Mouse (Mus musculus): Measurements from ENCODE around the gene 9130019O22Rik. TPM values are rescaled to one million over a fixed set of nuclear protein-coding genes. Genes with fewer than 3 reads are reported as not detected.
"Not testable (repeated sequence)": the region's sequence is repeated elsewhere in the genome, so short reads cannot be mapped to it uniquely, and the experiment has no call there.

9130019O22Rik gene
- polyA plus RNA-seq, 1 experiment from 2014 or later = 5.3 TPM

GRCm38 (mm10) chr7:127400355-127400754 lies 13.4 kb upstream of the 9130019O22Rik start:
- peaks cover 5% of the 10 kb centered on the region; the same call in 1 of the 2 replicates for H3K36me3 ChIP-seq
- ATAC-seq (ENCODE audit: low FRiP score, low read depth) = no peak
- WGBS = 68% methylated on average over 3 of the region's 3 CpGs

GRCm38 (mm10) chr7:127393944-127394333 lies 7.0 kb upstream of the 9130019O22Rik start:
- H3K9ac ChIP-seq = peak overlapping the region; percentile 42; the same call in 1 of the 2 replicates
- no peak overlapping the region for H3K27ac ChIP-seq
- peak overlapping the region; percentile 57 for H3K4me3 ChIP-seq
- H3K27me3 ChIP-seq (replicated peaks) = no peaks in the 10 kb centered on the region
- H3K4me2 ChIP-seq (replicated peaks) = peak overlapping the region; percentile 85
- 28% methylated on average over 7 of the region's 7 CpGs for WGBS
- no peak for ATAC-seq (ENCODE audit: low FRiP score, low read depth)
- peaks cover 13% of the 10 kb centered on the region for H3K4me1 ChIP-seq
- H3K36me3 ChIP-seq = peaks cover 10% of the 10 kb centered on the region; the same call in 1 of the 2 replicates
- H3K9me3 ChIP-seq = no peaks in the 10 kb centered on the region

More at GRCm38 (mm10) chr7:127400355-127400754, 13.4 kb upstream of the 9130019O22Rik start:
- H3K4me1 ChIP-seq = no peaks in the 10 kb centered on the region
- H3K4me3 ChIP-seq = no peak overlapping the region
- H3K27ac ChIP-seq = no peak overlapping the region
- no peaks in the 10 kb centered on the region for H3K9me3 ChIP-seq
- H3K9ac ChIP-seq = no peak overlapping the region
- no peak overlapping the region for H3K4me2 ChIP-seq (replicated peaks)
- H3K27me3 ChIP-seq (replicated peaks) = no peaks in the 10 kb centered on the region

GRCm38 (mm10) chr7:127393157-127393943 lies 6.4 kb upstream of the 9130019O22Rik start, which contains the start of gene E430018J23Rik:
Gene E430018J23Rik (minus strand): TSS chr7:127393629.
- Histone ChIP-seq H3K9ac (peak within 1 kb of the TSS; percentile 85), H3K4me3 (peak within 1 kb of the TSS; percentile 57), H3K27ac (peak within 1 kb of the TSS; percentile 57; the same call in 1 of the 2 replicates), H3K4me1 (peaks cover 13% of the 10 kb centered on the region), H3K27me3 (replicated peaks) (no peaks in the 10 kb centered on the region), H3K36me3 (peaks cover 10% of the 10 kb centered on the region; the same call in 1 of the 2 replicates), H3K9me3 (no peaks in the 10 kb centered on the region), H3K4me2 (replicated peaks) (peak within 1 kb of the TSS; percentile 85)
- 2% methylated on average over 45 of the region's 45 CpGs for WGBS
- ATAC-seq (ENCODE audit: low FRiP score, low read depth) = peak; percentile 95

- no peaks in the 10 kb centered on the region for H3K9me3 ChIP-seq
- H3K4me1 ChIP-seq = peaks cover 13% of the 10 kb centered on the region
- peaks cover 10% of the 10 kb centered on the region; the same call in 1 of the 2 replicates for H3K36me3 ChIP-seq
- 87% methylated on average over 8 of the region's 8 CpGs for WGBS
- peak overlapping the region; percentile 57 for H3K4me3 ChIP-seq
- peak overlapping the region; percentile 85 for H3K9ac ChIP-seq
- no peak for ATAC-seq (ENCODE audit: low FRiP score, low read depth)
- no peaks in the 10 kb centered on the region for H3K27me3 ChIP-seq (replicated peaks)
- no peak overlapping the region for H3K27ac ChIP-seq
- H3K4me2 ChIP-seq (replicated peaks) = peak overlapping the region; percentile 85
Observed at GRCm38 (mm10) chr7:127392251-127392824, 5.4 kb upstream of the 9130019O22Rik start.

GRCm38 (mm10) chr7:127391538-127391937 lies 4.6 kb upstream of the 9130019O22Rik start:
- no peaks in the 10 kb centered on the region for H3K9me3 ChIP-seq
- no peak for ATAC-seq (ENCODE audit: low FRiP score, low read depth)
- H3K4me1 ChIP-seq = peaks cover 13% of the 10 kb centered on the region
- 96% methylated on average over 16 of the region's 16 CpGs for WGBS
- no peak overlapping the region for H3K9ac ChIP-seq
- H3K4me2 ChIP-seq (replicated peaks) = no peak overlapping the region
- no peaks in the 10 kb centered on the region for H3K27me3 ChIP-seq (replicated peaks)
- no peak overlapping the region for H3K4me3 ChIP-seq
- H3K27ac ChIP-seq = no peak overlapping the region
- peaks cover 10% of the 10 kb centered on the region; the same call in 1 of the 2 replicates for H3K36me3 ChIP-seq

- H3K36me3 ChIP-seq = peaks cover 10% of the 10 kb centered on the region; the same call in 1 of the 2 replicates
- H3K27ac ChIP-seq = no peak overlapping the region
- peaks cover 16% of the 10 kb centered on the region for H3K4me1 ChIP-seq
- 81% methylated on average over 7 of the region's 7 CpGs for WGBS
- H3K4me3 ChIP-seq = no peak overlapping the region
- H3K4me2 ChIP-seq (replicated peaks) = no peak overlapping the region
- no peaks in the 10 kb centered on the region for H3K9me3 ChIP-seq
- ATAC-seq (ENCODE audit: low FRiP score, low read depth) = no peak
- no peak overlapping the region for H3K9ac ChIP-seq
- H3K27me3 ChIP-seq (replicated peaks) = no peaks in the 10 kb centered on the region
Observed at GRCm38 (mm10) chr7:127390306-127390705, 3.3 kb upstream of the 9130019O22Rik start.

- H3K4me3 ChIP-seq; H3K4me2 ChIP-seq (replicated peaks); H3K9ac ChIP-seq; H3K27me3 ChIP-seq (replicated peaks); ATAC-seq (ENCODE audit: low FRiP score, low read depth); H3K27ac ChIP-seq; H3K9me3 ChIP-seq: not testable (repeated sequence)
- H3K36me3 ChIP-seq = peaks cover 22% of the 10 kb centered on the region
- peaks cover 13% of the 10 kb centered on the region for H3K4me1 ChIP-seq
Observed at GRCm38 (mm10) chr7:127388201-127388600, 1.2 kb upstream of the 9130019O22Rik start.

- ATAC-seq (ENCODE audit: low FRiP score, low read depth); H3K4me3 ChIP-seq; H3K9ac ChIP-seq; H3K4me1 ChIP-seq; H3K4me2 ChIP-seq (replicated peaks); H3K27ac ChIP-seq; H3K9me3 ChIP-seq; H3K27me3 ChIP-seq (replicated peaks): not testable (repeated sequence)
- peaks cover 18% of the 10 kb centered on the region for H3K36me3 ChIP-seq
- WGBS = 92% methylated on average over 4 of the region's 4 CpGs
Observed at GRCm38 (mm10) chr7:127385560-127385959, 1.4 kb downstream of the 9130019O22Rik start.

- Histone ChIP-seq H3K9me3 (no peaks in the 10 kb centered on the region), H3K4me2 (replicated peaks) (no peak overlapping the region), H3K4me3 (no peak overlapping the region), H3K4me1 (no peaks in the 10 kb centered on the region), H3K9ac (no peak overlapping the region), H3K27ac (no peak overlapping the region), H3K36me3 (peaks cover 15% of the 10 kb centered on the region), H3K27me3 (replicated peaks) (no peaks in the 10 kb centered on the region)
- WGBS = 73% methylated on average over 6 of the region's 6 CpGs
- ATAC-seq (ENCODE audit: low FRiP score, low read depth) = no peak
Observed at GRCm38 (mm10) chr7:127378310-127378921, 8.6 kb downstream of the 9130019O22Rik start.

GRCm38 (mm10) chr7:127375271-127376245 lies 11.4 kb downstream of the 9130019O22Rik start, which contains the start of gene Zfp747:
Gene Zfp747 (minus strand): TSS chr7:127376050.
- not testable (repeated sequence) for H3K27ac ChIP-seq; H3K9me3 ChIP-seq; H3K4me1 ChIP-seq; H3K27me3 ChIP-seq (replicated peaks)
- Histone ChIP-seq H3K36me3 (peaks cover 15% of the 10 kb centered on the region), H3K4me2 (replicated peaks) (peak within 1 kb of the TSS; percentile 80), H3K9ac (peak within 1 kb of the TSS; percentile 70), H3K4me3 (peak within 1 kb of the TSS; percentile 59)
- peak; percentile 89 for ATAC-seq (ENCODE audit: low FRiP score, low read depth)
- 3% methylated on average over 49 of the region's 49 CpGs for WGBS

- H3K9ac ChIP-seq; H3K27ac ChIP-seq; H3K27me3 ChIP-seq (replicated peaks); H3K4me1 ChIP-seq; ATAC-seq (ENCODE audit: low FRiP score, low read depth); H3K9me3 ChIP-seq; H3K4me3 ChIP-seq; H3K4me2 ChIP-seq (replicated peaks): not testable (repeated sequence)
- peaks cover 15% of the 10 kb centered on the region for H3K36me3 ChIP-seq
- 84% methylated on average over 3 of the region's 3 CpGs for WGBS
Observed at GRCm38 (mm10) chr7:127371870-127372269, 15.1 kb downstream of the 9130019O22Rik start.
